Mouse (Mus musculus): ENCODE measurements around the gene Csnk2a1. TPM values are rescaled to one million over a fixed set of nuclear protein-coding genes. Genes with fewer than 3 reads are reported as not detected.

The Csnk2a1 gene
- polyA plus RNA-seq, 1 experiment from 2014 or later = 107 TPM

DNA sequence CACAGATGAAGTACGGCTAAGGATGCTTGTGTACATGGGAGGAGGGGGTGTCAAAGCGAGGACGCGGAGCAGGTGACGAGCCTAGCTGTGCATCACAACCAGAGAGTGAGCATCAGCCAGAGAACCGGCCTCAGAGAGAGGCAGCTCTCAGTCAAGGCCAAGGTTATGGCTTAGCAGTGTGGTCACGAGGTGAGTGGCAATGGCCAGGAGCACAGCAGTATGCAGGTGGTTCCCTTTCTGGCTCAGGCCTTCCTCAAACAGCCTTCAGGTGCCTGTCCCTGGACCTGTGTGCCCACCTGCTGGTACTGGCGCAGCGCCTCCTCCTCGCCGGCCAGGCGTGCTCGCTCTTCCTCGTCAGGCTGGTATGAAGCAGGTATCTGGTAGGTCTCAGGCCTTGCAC is 97.3 kb downstream of the Csnk2a1 start:
- 96% methylated on average over 14 of the region's 14 CpGs for WGBS
- Histone ChIP-seq H3K27ac (ENCODE audit: low read length) (no peak overlapping the region), H3K4me1 (ENCODE audit: control insufficient read depth, insufficient read depth, low read length) (no peaks in the 10 kb centered on the region), H3K36me3 (ENCODE audit: control insufficient read depth, insufficient read depth, low read length) (peaks cover 44% of the 10 kb centered on the region), H3K9me3 (replicated peaks; ENCODE audit: control insufficient read depth, low read length, poor library complexity, severe bottlenecking) (no peaks in the 10 kb centered on the region), H3K27me3 (ENCODE audit: control insufficient read depth, insufficient read depth, low read depth, low read length) (no peaks in the 10 kb centered on the region), H3K4me3 (ENCODE audit: low read depth, low read length) (no peak overlapping the region), H3K4me2 (ENCODE audit: low read length) (no peak overlapping the region), H3K9ac (ENCODE audit: low read depth, low read length) (no peak overlapping the region)
- no peak for ATAC-seq

DNA sequence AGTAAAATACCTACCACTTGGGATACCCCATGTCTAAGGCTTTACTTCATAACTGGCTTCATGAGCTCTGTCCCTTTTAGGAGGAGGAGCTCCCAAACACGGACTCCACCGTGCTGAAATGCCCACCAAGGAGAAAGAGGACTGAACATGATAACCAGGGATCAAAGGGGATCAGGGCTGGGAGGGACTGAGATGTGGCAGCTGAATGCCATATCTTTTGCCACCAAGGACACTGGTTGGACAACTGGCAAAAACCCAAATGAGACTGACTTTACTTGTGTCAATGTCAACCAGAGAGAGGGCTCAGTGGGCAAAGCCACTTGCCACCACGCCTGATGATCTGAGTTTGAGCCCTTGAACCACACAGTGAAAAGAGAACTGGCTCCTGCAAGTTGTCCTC is 98.2 kb downstream of the Csnk2a1 start:
- H3K27me3 ChIP-seq (ENCODE audit: control insufficient read depth, insufficient read depth, low read depth, low read length) = no peaks in the 10 kb centered on the region
- WGBS = 90% methylated on average over 3 of the region's 3 CpGs
- no peak overlapping the region for H3K4me2 ChIP-seq (ENCODE audit: low read length)
- ATAC-seq = no peak
- no peaks in the 10 kb centered on the region for H3K9me3 ChIP-seq (replicated peaks; ENCODE audit: control insufficient read depth, low read length, poor library complexity, severe bottlenecking)
- H3K27ac ChIP-seq (ENCODE audit: low read length) = no peak overlapping the region
- H3K9ac ChIP-seq (ENCODE audit: low read depth, low read length) = no peak overlapping the region
- H3K4me3 ChIP-seq (ENCODE audit: low read depth, low read length) = no peak overlapping the region
- H3K4me1 ChIP-seq (ENCODE audit: control insufficient read depth, insufficient read depth, low read length) = no peaks in the 10 kb centered on the region
- H3K36me3 ChIP-seq (ENCODE audit: control insufficient read depth, insufficient read depth, low read length) = peaks cover 43% of the 10 kb centered on the region

DNA sequence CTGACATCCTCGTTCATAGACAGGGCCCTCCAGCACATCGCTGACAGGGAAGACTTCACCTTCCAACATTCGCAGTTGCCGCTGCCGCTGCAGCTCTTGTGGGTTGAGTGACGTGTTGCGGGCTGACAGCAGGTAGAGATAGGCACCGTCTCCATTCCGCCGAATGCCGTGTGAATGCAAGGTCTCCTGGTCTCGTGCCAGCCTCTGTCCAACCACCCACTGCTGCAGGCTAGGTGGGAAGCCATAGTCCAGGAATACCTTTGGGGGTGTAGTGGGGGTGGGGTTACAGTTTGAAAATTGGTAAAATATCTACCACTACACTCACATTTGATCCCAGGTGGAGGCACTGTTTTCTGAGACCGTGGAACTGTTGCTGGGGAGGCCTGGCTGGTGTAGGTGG is 99.5 kb downstream of the Csnk2a1 start:
- H3K36me3 ChIP-seq (ENCODE audit: control insufficient read depth, insufficient read depth, low read length) = peaks cover 39% of the 10 kb centered on the region
- H3K4me3 ChIP-seq (ENCODE audit: low read depth, low read length) = no peak overlapping the region
- H3K27me3 ChIP-seq (ENCODE audit: control insufficient read depth, insufficient read depth, low read depth, low read length) = no peaks in the 10 kb centered on the region
- H3K27ac ChIP-seq (ENCODE audit: low read length) = no peak overlapping the region
- no peaks in the 10 kb centered on the region for H3K9me3 ChIP-seq (replicated peaks; ENCODE audit: control insufficient read depth, low read length, poor library complexity, severe bottlenecking)
- no peak overlapping the region for H3K4me2 ChIP-seq (ENCODE audit: low read length)
- 89% methylated on average over 13 of the region's 13 CpGs for WGBS
- H3K4me1 ChIP-seq (ENCODE audit: control insufficient read depth, insufficient read depth, low read length) = peaks cover 13% of the 10 kb centered on the region
- ATAC-seq = no peak
- no peak overlapping the region for H3K9ac ChIP-seq (ENCODE audit: low read depth, low read length)

DNA sequence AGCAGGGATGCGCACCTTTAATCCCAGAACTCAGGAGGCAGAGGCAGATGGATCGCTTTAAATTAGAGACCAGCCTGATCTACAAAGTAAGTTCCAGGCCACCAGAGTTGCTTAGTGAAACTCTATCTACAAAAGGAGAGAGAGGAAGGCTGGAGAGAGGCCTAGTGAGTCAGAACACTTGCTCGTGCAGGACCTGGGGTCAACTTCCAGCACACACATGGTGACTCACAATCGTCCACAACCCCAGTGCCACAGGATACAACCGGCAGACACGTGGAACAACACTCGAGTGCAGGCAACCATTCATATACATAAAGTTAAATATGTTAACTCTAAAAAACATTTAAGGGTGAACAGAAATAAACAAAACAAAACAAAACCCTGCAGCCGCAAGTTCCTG is 100.0 kb downstream of the Csnk2a1 start:
- H3K4me3 ChIP-seq (ENCODE audit: low read depth, low read length) = no peak overlapping the region
- no peak overlapping the region for H3K27ac ChIP-seq (ENCODE audit: low read length)
- WGBS = 92% methylated on average over 8 of the region's 8 CpGs
- H3K27me3 ChIP-seq (ENCODE audit: control insufficient read depth, insufficient read depth, low read depth, low read length) = no peaks in the 10 kb centered on the region
- H3K4me2 ChIP-seq (ENCODE audit: low read length) = no peak overlapping the region
- peaks cover 34% of the 10 kb centered on the region for H3K36me3 ChIP-seq (ENCODE audit: control insufficient read depth, insufficient read depth, low read length)
- no peak overlapping the region for H3K9ac ChIP-seq (ENCODE audit: low read depth, low read length)
- H3K4me1 ChIP-seq (ENCODE audit: control insufficient read depth, insufficient read depth, low read length) = peaks cover 18% of the 10 kb centered on the region
- ATAC-seq = no peak
- no peaks in the 10 kb centered on the region for H3K9me3 ChIP-seq (replicated peaks; ENCODE audit: control insufficient read depth, low read length, poor library complexity, severe bottlenecking)

DNA sequence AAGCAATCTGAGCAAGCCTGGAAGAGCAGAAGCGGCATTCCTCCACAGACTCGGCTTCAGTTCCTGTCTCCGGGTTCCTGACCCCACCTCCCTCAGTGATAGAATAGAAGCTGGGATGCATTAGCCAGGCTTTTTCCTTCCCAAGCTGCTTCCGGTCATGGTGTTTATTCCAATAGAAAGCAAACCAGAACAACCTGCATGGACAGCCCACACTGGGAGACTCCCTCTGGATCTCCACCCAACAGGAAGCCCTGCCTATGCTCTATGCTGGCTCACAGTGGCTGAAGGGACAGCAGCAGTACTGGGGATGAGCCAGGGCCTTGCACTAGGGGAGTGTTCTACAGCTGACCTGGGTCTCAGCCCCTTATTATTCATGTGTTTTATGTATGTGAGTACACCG is 101.3 kb downstream of the Csnk2a1 start:
- peaks cover 32% of the 10 kb centered on the region for H3K36me3 ChIP-seq (ENCODE audit: control insufficient read depth, insufficient read depth, low read length)
- WGBS = 86% methylated on average over 5 of the region's 5 CpGs

DNA sequence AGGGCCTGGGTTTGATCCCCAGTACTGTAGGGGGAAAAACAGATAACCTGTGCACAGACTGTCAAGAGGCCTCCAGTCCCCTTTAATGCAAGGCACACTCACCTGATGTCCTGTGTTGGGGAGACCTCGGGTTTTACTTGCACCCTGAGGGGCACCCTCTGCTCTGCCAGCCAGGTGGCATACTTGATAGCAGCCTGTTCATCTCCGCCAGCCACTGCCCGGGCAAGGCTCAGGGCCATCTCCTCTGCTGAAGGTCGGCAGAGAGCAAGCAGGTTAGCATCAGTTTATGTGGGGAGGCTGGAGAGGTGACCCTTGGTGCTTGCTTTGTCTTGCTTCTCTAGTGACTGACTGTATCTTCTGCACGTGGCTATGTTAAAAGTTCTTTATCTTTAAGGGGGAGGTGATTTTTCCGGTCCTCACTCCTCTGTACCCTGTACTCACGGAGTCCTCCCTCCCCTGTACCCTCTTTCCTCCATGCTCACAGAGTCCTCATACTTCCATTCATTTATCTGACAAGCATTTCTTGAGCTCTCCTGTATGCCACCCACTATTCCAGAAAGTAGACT is 104.3 kb downstream of the Csnk2a1 start:
- ATAC-seq = no peak
- Histone ChIP-seq H3K9me3 (replicated peaks; ENCODE audit: control insufficient read depth, low read length, poor library complexity, severe bottlenecking) (no peaks in the 10 kb centered on the region), H3K9ac (ENCODE audit: low read depth, low read length) (no peak overlapping the region)

More for the DNA sequence above, 101.3 kb downstream of the Csnk2a1 start:
- Histone ChIP-seq H3K9ac (ENCODE audit: low read depth, low read length) (no peak overlapping the region), H3K27me3 (ENCODE audit: control insufficient read depth, insufficient read depth, low read depth, low read length) (no peaks in the 10 kb centered on the region), H3K4me2 (ENCODE audit: low read length) (no peak overlapping the region), H3K4me1 (ENCODE audit: control insufficient read depth, insufficient read depth, low read length) (peaks cover 18% of the 10 kb centered on the region), H3K9me3 (replicated peaks; ENCODE audit: control insufficient read depth, low read length, poor library complexity, severe bottlenecking) (no peaks in the 10 kb centered on the region), H3K4me3 (ENCODE audit: low read depth, low read length) (no peak overlapping the region), H3K27ac (ENCODE audit: low read length) (no peak overlapping the region)
- ATAC-seq = no peak

More for the DNA sequence above, 104.3 kb downstream of the Csnk2a1 start:
- no peaks in the 10 kb centered on the region for H3K27me3 ChIP-seq (ENCODE audit: control insufficient read depth, insufficient read depth, low read depth, low read length)
- H3K4me1 ChIP-seq (ENCODE audit: control insufficient read depth, insufficient read depth, low read length) = peaks cover 18% of the 10 kb centered on the region
- WGBS = 70% methylated on average over 7 of the region's 7 CpGs
- no peak overlapping the region for H3K27ac ChIP-seq (ENCODE audit: low read length)
- peaks cover 11% of the 10 kb centered on the region; the same call in 1 of the 2 replicates for H3K36me3 ChIP-seq (ENCODE audit: control insufficient read depth, insufficient read depth, low read length)
- H3K4me2 ChIP-seq (ENCODE audit: low read length) = peak overlapping the region; percentile 84
- H3K4me3 ChIP-seq (ENCODE audit: low read depth, low read length) = no peak overlapping the region; the same call in 1 of the 2 replicates

Other genes with a start within 250 kb of the Csnk2a1 start
- 57.5 and 59.1 TPM in 2 replicates for gene Fam110a, start 246.6 kb upstream of the Csnk2a1 start, polyA plus RNA-seq (2015; fragmentation: Nextera tagmentation; extraction: Ambion mirVana)
- gene Slc52a3, start 230.3 kb upstream of the Csnk2a1 start, polyA plus RNA-seq (2015; fragmentation: Nextera tagmentation; extraction: Ambion mirVana) = 1.0 and 1.4 TPM in 2 replicates
- gene Scrt2, start 145.3 kb upstream of the Csnk2a1 start, polyA plus RNA-seq (2015; fragmentation: Nextera tagmentation; extraction: Ambion mirVana) = 5.8 and 7.7 TPM in 2 replicates
- 21.8 and 25.4 TPM in 2 replicates for gene Srxn1, start 121.3 kb upstream of the Csnk2a1 start, polyA plus RNA-seq (2015; fragmentation: Nextera tagmentation; extraction: Ambion mirVana)
- gene Tcf15, start 83.3 kb upstream of the Csnk2a1 start, polyA plus RNA-seq (2015; fragmentation: Nextera tagmentation; extraction: Ambion mirVana) = 0.69 and 1.0 TPM in 2 replicates
- gene Tbc1d20, start 67.0 kb downstream of the Csnk2a1 start, polyA plus RNA-seq (2015; fragmentation: Nextera tagmentation; extraction: Ambion mirVana) = 33.6 and 34.2 TPM in 2 replicates
- 101 and 104 TPM in 2 replicates for gene Rbck1, start 105.8 kb downstream of the Csnk2a1 start, polyA plus RNA-seq (2015; fragmentation: Nextera tagmentation; extraction: Ambion mirVana)
- 1.9 and 2.4 TPM in 2 replicates for gene Trib3, start 117.2 kb downstream of the Csnk2a1 start, polyA plus RNA-seq (2015; fragmentation: Nextera tagmentation; extraction: Ambion mirVana)
- gene Nrsn2, start 149.8 kb downstream of the Csnk2a1 start, polyA plus RNA-seq (2015; fragmentation: Nextera tagmentation; extraction: Ambion mirVana) = 50.8 and 64.8 TPM in 2 replicates
- gene Sox12, start 171.2 kb downstream of the Csnk2a1 start, polyA plus RNA-seq (2015; fragmentation: Nextera tagmentation; extraction: Ambion mirVana) = 12.1 and 14.0 TPM in 2 replicates
- gene Zcchc3, start 188.2 kb downstream of the Csnk2a1 start, polyA plus RNA-seq (2015; fragmentation: Nextera tagmentation; extraction: Ambion mirVana) = 12.6 and 14.7 TPM in 2 replicates
- gene 6820408C15Rik, start 188.7 kb downstream of the Csnk2a1 start, polyA plus RNA-seq (2015; fragmentation: Nextera tagmentation; extraction: Ambion mirVana) = 1.7 and 1.8 TPM in 2 replicates
- not detected in 2 replicates for gene Defb23, start 237.8 kb downstream of the Csnk2a1 start, polyA plus RNA-seq (2015; fragmentation: Nextera tagmentation; extraction: Ambion mirVana)

All from midbrain, embryonic 16.5 days (tissue).